ENCODE assay signal across 12 mouse cellular contexts in the genomic region with DNA sequence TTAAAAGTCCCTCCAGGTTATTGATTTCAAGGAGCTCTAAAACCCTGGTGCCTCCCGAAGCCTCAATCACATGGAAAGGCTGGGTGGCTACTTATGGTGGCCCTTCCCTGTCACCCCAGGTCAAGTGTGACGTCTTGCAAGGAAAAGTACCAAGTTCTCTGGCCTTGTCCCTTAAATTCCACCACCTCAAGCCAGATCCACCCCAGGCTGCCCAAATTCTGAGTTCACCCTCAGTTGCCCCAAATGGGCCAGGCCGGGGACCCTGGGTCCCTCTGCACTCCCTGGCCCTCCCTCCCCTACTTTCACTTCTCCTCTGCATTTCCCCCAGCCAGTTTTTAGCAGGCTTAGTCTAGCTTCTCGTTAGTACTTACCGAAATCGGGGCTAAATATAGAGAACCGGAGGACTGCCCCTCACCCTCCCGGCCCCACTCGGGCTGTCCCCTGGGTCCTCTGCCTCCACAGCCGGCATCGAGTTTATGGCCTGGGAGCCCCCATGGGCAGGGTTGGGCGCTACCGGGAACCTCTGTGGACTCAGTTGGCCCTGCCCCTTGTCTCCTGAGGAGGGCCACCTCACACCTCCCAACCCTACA. TPM values are rescaled to one million over a fixed set of nuclear protein-coding genes. Genes with fewer than 3 reads are reported as not detected.
DNase-seq lines count a peak whose midpoint lies in the region; ATAC-seq and TF ChIP-seq lines count a peak whose summit lies in the region.
"Had no signal": no experiment of that assay in that cellular context is flagged by ENCODE, and none has a peak within 500 bp of the region (broad histone marks: within the 10 kb centered on the region; RNA-seq: fewer than 3 reads in every experiment).

No protein-coding gene starts in this region.

- no peak overlapping the region for H3K9ac ChIP-seq in heart, adult 2 months (ENCODE audit: low read depth, low read length)
- no peak overlapping the region for H3K9ac ChIP-seq in liver, embryonic 16.5 days (ENCODE audit: low read depth, low read length)
- H3K9ac ChIP-seq in intestine, embryonic 16.5 days (ENCODE audit: low read depth, low read length): no peak overlapping the region

- H3K79me2 ChIP-seq in heart, adult 2 months (replicated peaks; ENCODE audit: control insufficient read depth, insufficient read depth, low read length): no peaks in the 10 kb centered on the region

- TF ChIP-seq POLR2A in heart, adult 2 months (IDR thresholded peaks at IDR 0.05; ENCODE audit: insufficient read depth, low read depth, low read length): no peak
- no peak for TF ChIP-seq POLR2A in bone marrow, adult 2 months (IDR thresholded peaks at IDR 0.05; ENCODE audit: borderline replicate concordance, control insufficient read depth, low read depth, low read length)

- no peak for TF ChIP-seq EP300 in heart, adult 2 months (IDR thresholded peaks at IDR 0.05; ENCODE audit: insufficient read depth, low read depth, low read length)

- DNase-seq in heart, adult 2 months: peak; percentile 32 to 66
- DNase-seq in heart, embryonic 10.5 days (ENCODE audit: low spot score): no peak
- peak; percentile 17 for DNase-seq in skeletal muscle tissue, adult 2 months (ENCODE audit: low read depth, low spot score)
- no peak for DNase-seq in layer of hippocampus, postnatal 10 days (ENCODE audit: low spot score in 2 of 2)
- no peak for DNase-seq in right cerebral cortex, adult 18-20 months
- DNase-seq: cerebellum, adult 8-10 months; kidney, adult 9 months; right cerebral cortex, postnatal 25 days had no signal

- ATAC-seq in liver, embryonic 16.5 days (ENCODE audit: low read depth): peak; percentile 24
- no peak for ATAC-seq in intestine, embryonic 16.5 days

- H3K27ac ChIP-seq in heart, adult 2 months: no peak overlapping the region
- H3K27ac ChIP-seq in heart, embryonic 10.5 days: no peak overlapping the region
- H3K27ac ChIP-seq in bone marrow, adult 2 months (ENCODE audit: control insufficient read depth, insufficient read depth, low read depth, low read length, poor library complexity): peak overlapping the region; percentile 88
- H3K27ac ChIP-seq in liver, embryonic 16.5 days (ENCODE audit: low read length): peak overlapping the region; percentile 41; the same call in 1 of the 2 replicates
- H3K27ac ChIP-seq in intestine, embryonic 16.5 days (ENCODE audit: low read length): no peak overlapping the region
- H3K27ac ChIP-seq: layer of hippocampus, adult 2 months had no signal

- no peaks in the 10 kb centered on the region for H3K36me3 ChIP-seq in heart, adult 2 months (ENCODE audit: control insufficient read depth, insufficient read depth, low read length)
- no peaks in the 10 kb centered on the region for H3K36me3 ChIP-seq in heart, embryonic 10.5 days
- no peaks in the 10 kb centered on the region for H3K36me3 ChIP-seq in liver, embryonic 16.5 days (ENCODE audit: control insufficient read depth, insufficient read depth)
- H3K36me3 ChIP-seq in intestine, embryonic 16.5 days (ENCODE audit: control insufficient read depth, insufficient read depth, low read length): no peaks in the 10 kb centered on the region

- no peaks in the 10 kb centered on the region for H3K9me3 ChIP-seq in heart, embryonic 10.5 days
- no peaks in the 10 kb centered on the region for H3K9me3 ChIP-seq in liver, embryonic 16.5 days (replicated peaks; ENCODE audit: control insufficient read depth, low read length)
- H3K9me3 ChIP-seq in intestine, embryonic 16.5 days (ENCODE audit: control insufficient read depth, low read length): no peaks in the 10 kb centered on the region

- peaks cover 6% of the 10 kb centered on the region for H3K27me3 ChIP-seq in heart, adult 2 months (ENCODE audit: control insufficient read depth, insufficient read depth, low read length)
- H3K27me3 ChIP-seq in heart, embryonic 10.5 days (ENCODE audit: insufficient read depth, poor library complexity, severe bottlenecking): peaks cover 59% of the 10 kb centered on the region
- H3K27me3 ChIP-seq in liver, embryonic 16.5 days (ENCODE audit: control insufficient read depth, insufficient read depth, low read depth, low read length): peaks cover 32% of the 10 kb centered on the region
- peaks cover 29% of the 10 kb centered on the region for H3K27me3 ChIP-seq in intestine, embryonic 16.5 days (replicated peaks; ENCODE audit: control insufficient read depth, insufficient read depth, low read length)

- peak overlapping the region; percentile 30 for H3K4me2 ChIP-seq in liver, embryonic 16.5 days (ENCODE audit: low read depth, low read length)
- no peak overlapping the region for H3K4me2 ChIP-seq in intestine, embryonic 16.5 days (ENCODE audit: low read depth, low read length)

- WGBS in heart, adult 2 months: 42% methylated on average over 13 of the region's 13 CpGs
- 50% methylated on average over 13 of the region's 13 CpGs for WGBS in heart, embryonic 10.5 days
- WGBS in bone marrow, adult 2 months: 4% methylated on average over 13 of the region's 13 CpGs
- WGBS in liver, embryonic 16.5 days (ENCODE audit: insufficient replicate concordance): 17% methylated on average over 13 of the region's 13 CpGs
- WGBS in intestine, embryonic 16.5 days: 54% methylated on average over 13 of the region's 13 CpGs

- no peak overlapping the region for H3K4me3 ChIP-seq in heart, adult 2 months
- no peak overlapping the region for H3K4me3 ChIP-seq in heart, embryonic 10.5 days
- H3K4me3 ChIP-seq in bone marrow, adult 2 months (replicated peaks; ENCODE audit: control insufficient read depth, low read depth, low read length): peak overlapping the region; percentile 58
- peak overlapping the region; percentile 24 for H3K4me3 ChIP-seq in liver, embryonic 16.5 days (ENCODE audit: low read depth, low read length)
- H3K4me3 ChIP-seq in intestine, embryonic 16.5 days (ENCODE audit: low read length): no peak overlapping the region
- H3K4me3 ChIP-seq: layer of hippocampus, adult 2 months had no signal

- intact Hi-C loops in heart, adult 2 months (cut with DNase I): no loop called here

- H3K4me1 ChIP-seq in heart, adult 2 months (ENCODE audit: control insufficient read depth, insufficient read depth, low read length): no peaks in the 10 kb centered on the region
- H3K4me1 ChIP-seq in heart, embryonic 10.5 days: peaks cover 12% of the 10 kb centered on the region
- peaks cover 6% of the 10 kb centered on the region for H3K4me1 ChIP-seq in bone marrow, adult 2 months (ENCODE audit: control insufficient read depth, insufficient read depth, low read length)
- peaks cover 4% of the 10 kb centered on the region for H3K4me1 ChIP-seq in liver, embryonic 16.5 days (ENCODE audit: control insufficient read depth, low read depth, low read length)
- 0 out of 2 replicates have a peak, but pooled peaks cover 2% of the 10 kb centered on the region for H3K4me1 ChIP-seq in intestine, embryonic 16.5 days (ENCODE audit: control insufficient read depth, insufficient read depth, low read length)

- no peak for TF ChIP-seq CTCF in heart, adult 2 months (IDR thresholded peaks at IDR 0.05)
- TF ChIP-seq CTCF in bone marrow, adult 2 months (IDR thresholded peaks at IDR 0.05; ENCODE audit: control insufficient read depth, insufficient read depth, low read length): no peak

RNA-seq across cellular contexts. Expression of gene Pou2f2, which starts 50.0 kb away (rescaled TPM):
- total RNA-seq in heart, adult 2 months (2021): under 1 TPM; 0.39 to 0.64 TPM
- 0.38 and 1.5 TPM in 2 replicates for polyA plus RNA-seq in heart, adult 2 months (2012; rRNA removed)
- polyA plus RNA-seq in heart, embryonic 10.5 days (2016; fragmentation: Nextera tagmentation; extraction: Ambion mirVana): 0.73 and 0.74 TPM in 2 replicates
- 7.8 and 16.8 TPM in 2 replicates for polyA plus RNA-seq in bone marrow, adult 2 months (2011; ENCODE audit: insufficient read depth, insufficient read length, low replicate concordance, missing spikeins)
- 0.99 and 1.7 TPM in 2 replicates for polyA plus RNA-seq in liver, embryonic 16.5 days (2015; fragmentation: Nextera tagmentation; extraction: Ambion mirVana)
- polyA plus RNA-seq in intestine, embryonic 16.5 days (2015; fragmentation: Nextera tagmentation; extraction: Ambion mirVana): 1.0 and 1.2 TPM in 2 replicates
- 10 to 100 TPM; 10.1 to 11.3 TPM for total RNA-seq in layer of hippocampus, postnatal 10 days (2021)

RNA-seq across cellular contexts. Expression of gene Zfp574, which starts 57.1 kb away (rescaled TPM):
- 10 to 100 TPM in 1 of 2 experiments, 1 to 10 TPM in 1; 9.2 to 10.3 TPM for total RNA-seq in heart, adult 2 months (2021)
- 11.8 and 12.6 TPM in 2 replicates for polyA plus RNA-seq in heart, adult 2 months (2012; rRNA removed)
- 25.0 and 30.2 TPM in 2 replicates for polyA plus RNA-seq in heart, embryonic 10.5 days (2016; fragmentation: Nextera tagmentation; extraction: Ambion mirVana)
- 8.1 and 11.3 TPM in 2 replicates for polyA plus RNA-seq in bone marrow, adult 2 months (2011; ENCODE audit: insufficient read depth, insufficient read length, low replicate concordance, missing spikeins)
- polyA plus RNA-seq in liver, embryonic 16.5 days (2015; fragmentation: Nextera tagmentation; extraction: Ambion mirVana): 8.1 and 10.4 TPM in 2 replicates
- polyA plus RNA-seq in intestine, embryonic 16.5 days (2015; fragmentation: Nextera tagmentation; extraction: Ambion mirVana): 23.1 and 23.3 TPM in 2 replicates
- total RNA-seq in layer of hippocampus, postnatal 10 days (2021): 10 to 100 TPM; 21.4 to 23.2 TPM

RNA-seq across cellular contexts. Expression of gene Grik5, which starts 57.3 kb away (rescaled TPM):
- 1 to 10 TPM; 4.5 to 4.6 TPM for total RNA-seq in heart, adult 2 months (2021)
- 10.3 and 12.1 TPM in 2 replicates for polyA plus RNA-seq in heart, adult 2 months (2012; rRNA removed)
- 4.7 and 6.6 TPM in 2 replicates for polyA plus RNA-seq in heart, embryonic 10.5 days (2016; fragmentation: Nextera tagmentation; extraction: Ambion mirVana)
- 7.3 and 9.7 TPM in 2 replicates for polyA plus RNA-seq in bone marrow, adult 2 months (2011; ENCODE audit: insufficient read depth, insufficient read length, low replicate concordance, missing spikeins)
- 0.76 and 0.92 TPM in 2 replicates for polyA plus RNA-seq in liver, embryonic 16.5 days (2015; fragmentation: Nextera tagmentation; extraction: Ambion mirVana)
- 1.5 and 1.9 TPM in 2 replicates for polyA plus RNA-seq in intestine, embryonic 16.5 days (2015; fragmentation: Nextera tagmentation; extraction: Ambion mirVana)
- total RNA-seq in layer of hippocampus, postnatal 10 days (2021): 100 to 1,000 TPM; 236 to 252 TPM

Comparison
In these comparisons a context has a peak if more than half of its experiments do, and no peak if none do; other contexts are left out.
1. DNase-seq: peak in heart, adult 2 months (2 of 2) and skeletal muscle tissue, adult 2 months (single experiment); none in heart, embryonic 10.5 days (single experiment), layer of hippocampus, postnatal 10 days (0 of 2) and right cerebral cortex, adult 18-20 months (single experiment).
2. H3K27ac ChIP-seq: peak in bone marrow, adult 2 months (single experiment) and liver, embryonic 16.5 days (single experiment); none in heart, adult 2 months (single experiment), heart, embryonic 10.5 days (single experiment) and intestine, embryonic 16.5 days (single experiment).
3. H3K4me3 ChIP-seq: peak in bone marrow, adult 2 months (single experiment) and liver, embryonic 16.5 days (single experiment); none in heart, adult 2 months (single experiment), heart, embryonic 10.5 days (single experiment) and intestine, embryonic 16.5 days (single experiment).